Comparison of ENCODE assay signal across 8 mouse cellular contexts in genomic region chr11:22671791-22672490, GRCm38 (mm10).
A peak's percentile ranks its signal among the peaks of the same experiment; 100 is the strongest.
DNase-seq lines count a peak whose midpoint lies in the region; ATAC-seq and TF ChIP-seq lines count a peak whose summit lies in the region.

No protein-coding gene starts in this region.

- TF ChIP-seq POLR2A in cerebellum, adult 2 months (IDR thresholded peaks at IDR 0.05; ENCODE audit: borderline replicate concordance, insufficient read depth, low read length), result no peak

- H3K36me3 ChIP-seq in heart, embryonic 16.5 days (ENCODE audit: control insufficient read depth, insufficient read depth), result no peaks in the 10 kb centered on the region
- H3K36me3 ChIP-seq in heart, embryonic 10.5 days, result no peaks in the 10 kb centered on the region
- no peaks in the 10 kb centered on the region for H3K36me3 ChIP-seq in hindbrain, embryonic 12.5 days
- no peaks in the 10 kb centered on the region for H3K36me3 ChIP-seq in midbrain, embryonic 11.5 days (ENCODE audit: control insufficient read depth, insufficient read depth, low read length)

- H3K27me3 ChIP-seq in heart, embryonic 16.5 days (ENCODE audit: control insufficient read depth, insufficient read depth, low read length), result no peaks in the 10 kb centered on the region
- H3K27me3 ChIP-seq in heart, embryonic 10.5 days (ENCODE audit: insufficient read depth, poor library complexity, severe bottlenecking), result no peaks in the 10 kb centered on the region
- H3K27me3 ChIP-seq in cerebellum, adult 2 months (ENCODE audit: control insufficient read depth, insufficient read depth, low read length), result no peaks in the 10 kb centered on the region; the same call in 1 of the 2 replicates
- H3K27me3 ChIP-seq in hindbrain, embryonic 12.5 days, result no peaks in the 10 kb centered on the region
- H3K27me3 ChIP-seq in midbrain, embryonic 11.5 days (ENCODE audit: control insufficient read depth, insufficient read depth, low read length), result no peaks in the 10 kb centered on the region

- peaks cover 5% of the 10 kb centered on the region; the same call in 1 of the 2 replicates for H3K4me1 ChIP-seq in heart, embryonic 16.5 days (ENCODE audit: control insufficient read depth, insufficient read depth, low read length)
- H3K4me1 ChIP-seq in heart, embryonic 10.5 days, result no peaks in the 10 kb centered on the region
- H3K4me1 ChIP-seq in cerebellum, adult 2 months (ENCODE audit: control insufficient read depth, insufficient read depth, low read length), result peaks cover 6% of the 10 kb centered on the region
- 0 out of 2 replicates have a peak, but pooled peaks cover 6% of the 10 kb centered on the region for H3K4me1 ChIP-seq in hindbrain, embryonic 12.5 days
- H3K4me1 ChIP-seq in midbrain, embryonic 11.5 days (ENCODE audit: control insufficient read depth, insufficient read depth, low read length), result peaks cover 3% of the 10 kb centered on the region; the same call in 1 of the 2 replicates

- H3K9me3 ChIP-seq in heart, embryonic 16.5 days (replicated peaks; ENCODE audit: control insufficient read depth, low read length), result no peaks in the 10 kb centered on the region
- H3K9me3 ChIP-seq in heart, embryonic 10.5 days, result no peaks in the 10 kb centered on the region
- H3K9me3 ChIP-seq in hindbrain, embryonic 12.5 days (replicated peaks), result no peaks in the 10 kb centered on the region
- H3K9me3 ChIP-seq in midbrain, embryonic 11.5 days (ENCODE audit: control insufficient read depth, low read length), result no peaks in the 10 kb centered on the region

- DNase-seq in heart, embryonic 10.5 days (ENCODE audit: low spot score), result no peak
- peak; percentile 41 to 74 for DNase-seq in cerebellum, adult 2 months
- DNase-seq in midbrain, embryonic 11.5 days (ENCODE audit: low spot score, missing footprints), result no peak
- DNase-seq in c-Kit-positive CD71-positive TER-119-positive erythroid progenitor cells, embryonic 14.5 days (ENCODE audit: low spot score), result no peak
- DNase-seq in spleen, postnatal 10 days (ENCODE audit: low spot score in 2 of 2), result no peak
- no peak for DNase-seq in kidney, adult 11 months

- 39% methylated on average over 5 of the region's 5 CpGs for WGBS in heart, embryonic 16.5 days
- WGBS in heart, embryonic 10.5 days, result 52% methylated on average over 5 of the region's 5 CpGs
- 6% methylated on average over 5 of the region's 5 CpGs for WGBS in cerebellum, adult 2 months
- 38% methylated on average over 5 of the region's 5 CpGs for WGBS in hindbrain, embryonic 12.5 days
- WGBS in midbrain, embryonic 11.5 days, result 45% methylated on average over 5 of the region's 5 CpGs

- peak overlapping the region; percentile 31; the same call in 1 of the 2 replicates for H3K27ac ChIP-seq in heart, embryonic 16.5 days (ENCODE audit: low read length)
- no peak overlapping the region for H3K27ac ChIP-seq in heart, embryonic 10.5 days
- H3K27ac ChIP-seq in cerebellum, adult 2 months (ENCODE audit: insufficient read depth, low read length), result no peak overlapping the region
- peak overlapping the region; percentile 45; the same call in 1 of the 2 replicates for H3K27ac ChIP-seq in hindbrain, embryonic 12.5 days
- no peak overlapping the region for H3K27ac ChIP-seq in midbrain, embryonic 11.5 days (ENCODE audit: low read depth, low read length)

- peak; percentile 60; the same call in 1 of the 2 replicates for ATAC-seq in heart, embryonic 16.5 days (replicated peaks; ENCODE audit: extremely low read depth, insufficient read depth, low FRiP score)
- peak; percentile 96 for ATAC-seq in hindbrain, embryonic 12.5 days (ENCODE audit: low FRiP score)
- ATAC-seq in midbrain, embryonic 11.5 days (ENCODE audit: low FRiP score), result peak; percentile 88

- TF ChIP-seq CTCF in cerebellum, adult 2 months (IDR thresholded peaks at IDR 0.05; ENCODE audit: borderline replicate concordance, insufficient read depth, low read depth, low read length), result no peak

- H3K9ac ChIP-seq in heart, embryonic 16.5 days (ENCODE audit: low read length), result no peak overlapping the region
- H3K9ac ChIP-seq in hindbrain, embryonic 12.5 days, result no peak overlapping the region
- no peak overlapping the region for H3K9ac ChIP-seq in midbrain, embryonic 11.5 days (ENCODE audit: low read length)

- H3K4me2 ChIP-seq in heart, embryonic 16.5 days (ENCODE audit: low read depth, low read length), result no peak overlapping the region
- no peak overlapping the region for H3K4me2 ChIP-seq in hindbrain, embryonic 12.5 days (replicated peaks)
- no peak overlapping the region for H3K4me2 ChIP-seq in midbrain, embryonic 11.5 days

- H3K4me3 ChIP-seq in heart, embryonic 16.5 days (ENCODE audit: low read length), result no peak overlapping the region
- no peak overlapping the region for H3K4me3 ChIP-seq in heart, embryonic 10.5 days
- H3K4me3 ChIP-seq in cerebellum, adult 2 months (replicated peaks; ENCODE audit: insufficient read depth, low read depth, low read length), result no peak overlapping the region
- no peak overlapping the region for H3K4me3 ChIP-seq in hindbrain, embryonic 12.5 days
- H3K4me3 ChIP-seq in midbrain, embryonic 11.5 days (ENCODE audit: low read depth, low read length), result no peak overlapping the region

Comparison
In these comparisons a context has a peak if more than half of its experiments do, and no peak if none do; other contexts are left out.
1. H3K27ac ChIP-seq: peak in heart, embryonic 16.5 days (single experiment) and hindbrain, embryonic 12.5 days (single experiment); none in heart, embryonic 10.5 days (single experiment), cerebellum, adult 2 months (single experiment) and midbrain, embryonic 11.5 days (single experiment).
2. DNase-seq: peak in cerebellum, adult 2 months (2 of 2); none in heart, embryonic 10.5 days (single experiment), midbrain, embryonic 11.5 days (single experiment), c-Kit-positive CD71-positive TER-119-positive erythroid progenitor cells, embryonic 14.5 days (single experiment), spleen, postnatal 10 days (0 of 2) and kidney, adult 11 months (single experiment).
3. Peak in every context shown above with its lines, with median percentiles within 50 percentile points of each other: ATAC-seq.